Mouse (Mus musculus): ENCODE measurements around the gene Slc6a2. TPM values are rescaled to one million over a fixed set of nuclear protein-coding genes. Genes with fewer than 3 reads are reported as not detected.
A peak's percentile ranks its signal among the peaks of the same experiment; 100 is the strongest.

Slc6a2 gene
- total RNA-seq (2021) = under 1 TPM; 0.11 to 0.34 TPM
- long read RNA-seq, experiment 1 = 0 reads
- long read RNA-seq, experiment 2 = 0 reads

DNA sequence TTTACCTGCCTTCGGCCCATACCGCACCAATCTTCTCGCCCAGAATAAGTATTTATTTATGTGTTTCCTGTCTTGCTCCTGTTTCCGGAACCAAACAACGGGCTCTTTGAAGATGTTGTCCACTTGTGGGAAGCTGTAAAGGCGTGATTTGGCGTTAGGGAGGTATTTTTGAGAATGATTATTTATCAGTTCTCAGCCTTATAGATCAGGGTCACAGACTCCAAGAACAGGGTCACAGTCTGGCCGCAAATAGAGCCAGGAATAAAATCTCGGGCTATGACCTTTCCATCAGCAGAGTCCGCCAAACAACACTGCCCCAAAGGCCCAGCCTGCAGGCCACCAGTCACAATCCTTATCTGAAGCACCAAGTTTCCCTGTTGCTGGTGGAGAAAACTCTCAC lies at the start of gene Slc6a2:
Slc6a2 (plus strand) TSS at position 301 of the 400 bp plus-strand sequence.
- DNase-seq (ENCODE audit: low spot score in 2 of 2) = no peak
- intact Hi-C loops (cut with DNase I) = no loop called here

DNA sequence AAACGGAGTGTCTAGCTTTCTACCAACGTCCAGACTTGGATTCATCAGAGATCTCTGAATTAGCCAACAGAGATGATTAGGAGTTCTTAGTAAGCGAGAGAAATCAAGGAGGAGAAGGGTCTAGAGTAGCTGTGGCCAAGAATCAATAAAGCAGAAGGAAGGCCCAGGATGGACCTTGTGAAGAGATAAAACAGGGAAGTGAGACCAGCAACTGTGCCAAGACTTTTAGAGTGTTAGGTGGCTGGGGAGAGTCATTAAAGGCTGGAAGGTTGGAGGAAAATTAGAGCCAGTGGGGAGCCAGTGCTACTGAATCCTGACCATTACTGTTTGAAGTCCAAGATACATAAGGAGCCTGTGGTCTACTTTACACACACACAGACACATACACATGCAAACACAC lies 48.4 kb upstream of the Slc6a2 start:
- intact Hi-C loops (cut with DNase I) = no loop called here

DNA sequence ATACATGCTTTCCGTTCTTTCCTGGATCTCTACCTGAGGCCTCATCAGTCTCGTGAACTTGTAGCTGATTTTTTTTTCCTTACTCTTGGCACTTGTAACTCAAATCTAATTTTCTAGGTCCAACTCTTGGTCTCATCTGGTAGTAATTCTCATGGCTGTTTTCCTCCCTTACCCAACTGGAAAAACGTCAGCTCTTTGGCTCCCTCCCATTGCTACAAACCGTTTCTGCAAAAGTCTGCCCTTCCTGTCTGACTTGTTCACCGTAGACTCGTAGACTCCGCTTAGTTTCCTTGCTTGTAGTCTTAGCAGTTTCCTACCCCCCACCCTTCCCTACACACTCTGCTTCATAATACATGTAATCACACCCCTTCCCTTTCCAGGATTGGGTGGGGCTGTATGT lies 46.5 kb upstream of the Slc6a2 start:
- DNase-seq (ENCODE audit: low spot score in 2 of 2) = no peak
- intact Hi-C loops (cut with DNase I) = no loop called here

More for the DNA sequence above, 48.4 kb upstream of the Slc6a2 start:
- no peak for DNase-seq (ENCODE audit: low spot score in 2 of 2)

DNA sequence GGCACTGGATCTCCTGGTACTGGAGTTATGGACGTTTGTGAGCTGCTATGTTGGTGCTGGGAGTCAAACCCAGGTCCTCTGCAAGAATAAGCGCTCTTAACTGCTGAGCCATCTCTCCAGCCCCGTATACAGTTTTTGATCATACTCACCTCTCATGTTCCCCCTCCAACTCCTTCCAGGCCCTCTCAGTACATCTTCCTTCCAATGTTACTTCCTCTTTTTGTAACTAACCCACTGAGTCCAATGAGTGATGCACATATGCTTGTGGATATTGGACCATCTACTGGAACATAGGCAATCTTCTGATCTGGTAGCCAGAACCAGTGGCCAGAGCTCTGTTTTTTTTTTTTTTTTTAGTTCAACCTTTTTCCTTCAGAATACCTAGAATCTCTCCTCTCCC lies 43.8 kb upstream of the Slc6a2 start:
- no peak for DNase-seq (ENCODE audit: low spot score in 2 of 2)
- intact Hi-C loops (cut with DNase I) = no loop called here

DNA sequence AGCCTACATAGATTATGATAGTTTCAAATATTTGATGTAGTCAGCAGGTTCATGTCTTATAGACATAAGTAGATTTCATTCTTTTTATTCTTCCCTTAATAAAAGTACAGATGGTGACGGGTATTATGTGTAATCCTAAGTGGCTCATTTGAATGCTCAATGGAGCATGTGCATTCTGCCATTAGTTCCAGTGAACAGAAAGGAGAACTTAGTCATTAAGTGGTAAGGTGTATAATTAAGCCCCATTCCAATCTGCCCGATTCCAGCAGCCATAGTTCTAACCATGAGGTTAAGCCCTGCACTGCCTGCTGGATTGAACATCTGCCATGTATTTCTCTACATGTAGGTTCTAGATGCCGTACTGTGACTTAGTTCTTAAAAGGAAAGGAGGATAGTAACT lies 38.1 kb upstream of the Slc6a2 start:
- intact Hi-C loops (cut with DNase I) = no loop called here
- no peak for DNase-seq (ENCODE audit: low spot score in 2 of 2)

DNA sequence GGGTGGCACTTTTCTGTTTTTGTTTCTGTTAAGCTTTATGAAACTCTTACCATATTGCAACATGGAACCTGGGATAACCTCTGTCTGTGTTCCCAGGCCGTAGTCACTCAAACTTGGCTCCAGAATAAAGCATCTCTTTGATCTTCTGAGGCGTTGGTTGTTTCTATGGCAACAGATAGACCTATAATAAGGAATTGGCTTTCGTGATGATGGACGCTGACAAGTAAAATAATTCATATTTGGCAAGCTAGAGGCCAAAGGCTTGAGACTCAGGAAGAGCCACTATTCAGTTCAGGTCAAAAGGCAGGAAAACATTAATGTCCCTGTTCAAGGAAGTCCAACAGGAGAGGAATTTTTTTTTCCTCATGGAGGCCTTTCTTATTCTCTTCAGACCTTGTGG lies 30.9 kb upstream of the Slc6a2 start:
- intact Hi-C loops (cut with DNase I) = no loop called here
- no peak for DNase-seq (ENCODE audit: low spot score in 2 of 2)

DNA sequence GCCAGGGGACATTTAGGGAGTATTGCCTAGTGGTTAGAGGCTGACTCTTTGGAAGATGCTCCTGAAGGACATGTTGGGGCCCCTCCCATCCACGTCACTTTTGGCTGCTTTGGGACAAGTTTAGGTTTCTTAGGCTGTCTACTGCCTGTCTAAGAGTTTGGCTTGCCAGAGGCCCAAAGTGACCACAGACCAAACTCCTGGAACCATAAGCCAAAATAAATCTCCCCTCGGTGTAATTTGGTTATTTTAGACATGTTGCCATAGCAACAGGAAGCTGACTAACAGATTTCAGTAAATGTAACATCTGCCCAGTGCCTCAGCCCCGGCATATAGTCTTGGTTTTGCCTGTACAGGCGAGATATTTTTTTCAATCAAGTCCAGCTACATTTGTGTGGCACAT lies 21.8 kb upstream of the Slc6a2 start:
- intact Hi-C loops (cut with DNase I) = no loop called here
- no peak for DNase-seq (ENCODE audit: low spot score in 2 of 2)

DNA sequence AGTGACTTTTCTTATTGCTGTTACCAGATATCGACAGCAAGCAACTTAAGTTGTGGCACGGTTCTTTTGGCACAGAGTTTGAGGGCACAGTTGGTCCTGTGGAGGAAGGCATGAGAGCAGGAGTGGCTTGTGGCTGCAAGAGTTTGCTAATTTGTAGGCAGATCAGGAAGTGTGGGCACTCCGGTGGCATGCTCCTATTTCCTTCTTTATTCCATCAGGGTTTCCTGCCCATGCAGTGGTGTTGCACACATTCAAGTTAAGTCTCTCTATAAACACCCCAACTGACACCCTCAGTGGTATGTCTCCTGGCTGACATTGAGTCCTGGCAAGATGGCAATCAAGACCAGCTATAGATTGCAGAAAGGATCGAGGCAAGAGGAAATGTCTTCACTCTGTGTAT lies 10.8 kb upstream of the Slc6a2 start:
- DNase-seq (ENCODE audit: low spot score in 2 of 2) = no peak
- intact Hi-C loops (cut with DNase I) = no loop called here

DNA sequence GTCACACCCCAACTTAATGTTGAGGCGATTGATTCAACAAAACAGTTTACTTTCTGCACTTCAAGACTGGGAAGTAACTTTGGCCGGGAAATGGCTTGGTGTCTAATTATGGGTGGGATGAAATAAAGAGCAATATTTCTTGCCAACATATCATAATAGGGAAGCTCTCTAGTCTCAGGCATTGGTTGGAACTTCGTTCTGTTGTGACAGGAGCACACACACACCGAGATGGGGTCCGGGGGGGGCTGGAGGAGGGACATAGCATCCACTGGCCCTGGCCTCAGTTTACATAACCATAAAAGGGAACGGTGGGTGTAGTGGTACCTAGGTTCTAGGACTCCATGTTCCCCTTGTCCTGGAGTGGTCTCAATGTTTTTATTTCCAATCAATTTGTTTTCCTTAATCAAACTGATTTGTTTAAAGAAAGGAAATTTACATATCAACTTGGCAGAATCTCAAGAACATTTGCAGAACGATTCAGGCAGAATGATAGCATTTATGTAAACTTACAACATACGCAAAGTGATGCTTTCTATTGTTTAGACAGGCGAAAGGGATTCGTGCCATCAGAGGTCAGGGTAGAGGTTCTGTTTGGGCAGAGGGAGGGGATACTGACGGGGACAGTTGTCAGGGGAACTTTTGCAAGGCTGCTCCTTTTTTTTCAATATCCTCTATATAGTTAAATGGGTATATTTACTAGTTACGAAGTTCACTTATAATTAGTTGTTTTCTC lies 9.1 kb upstream of the Slc6a2 start:
- no peak for DNase-seq (ENCODE audit: low spot score in 2 of 2)
- intact Hi-C loops (cut with DNase I) = no loop called here

DNA sequence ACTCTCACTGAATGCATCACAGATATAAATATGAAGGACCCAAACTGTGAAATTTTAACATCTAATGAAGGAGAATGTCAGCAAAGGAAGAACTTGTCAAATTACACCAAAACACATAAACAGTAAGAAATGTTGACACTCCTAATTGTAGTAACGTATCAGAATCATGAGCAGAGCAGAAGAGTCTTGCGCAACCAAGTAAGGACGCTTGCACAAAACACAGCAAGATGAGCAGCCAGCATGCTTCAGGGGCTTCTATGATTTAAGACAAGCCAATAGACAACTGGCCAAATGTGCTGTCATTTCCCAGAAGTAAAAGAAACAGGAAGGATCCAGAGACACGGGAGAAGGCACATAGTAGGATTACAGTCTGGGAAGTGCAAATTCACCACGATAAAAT lies 5.8 kb upstream of the Slc6a2 start:
- intact Hi-C loops (cut with DNase I) = no loop called here
- DNase-seq (ENCODE audit: low spot score in 2 of 2) = no peak

DNA sequence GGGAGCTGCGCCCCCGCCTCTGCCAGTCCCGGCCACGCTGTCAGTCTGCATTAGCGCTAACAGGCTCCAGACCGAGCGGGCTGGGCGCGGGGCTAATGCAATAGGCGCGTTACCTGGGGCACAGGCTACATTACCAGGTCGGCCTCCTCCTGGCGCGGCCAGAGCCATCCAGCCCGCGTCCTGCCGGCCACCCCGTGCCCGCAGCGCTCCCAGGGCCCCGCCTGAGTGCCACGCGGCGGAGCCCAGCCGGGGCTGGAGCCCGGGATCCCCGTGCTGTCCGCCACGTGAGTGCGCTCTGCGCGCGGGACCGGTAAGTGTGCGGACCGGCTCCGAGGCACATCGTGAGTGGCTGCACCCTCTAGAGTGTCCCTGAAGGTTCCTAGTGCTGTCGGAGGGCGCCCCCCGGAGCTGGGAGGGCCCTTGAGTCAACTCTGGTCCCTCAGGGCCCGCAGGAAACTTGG lies 602 bp downstream of the Slc6a2 start:
- intact Hi-C loops (cut with DNase I) = no loop called here
- DNase-seq (ENCODE audit: low spot score in 2 of 2) = no peak

DNA sequence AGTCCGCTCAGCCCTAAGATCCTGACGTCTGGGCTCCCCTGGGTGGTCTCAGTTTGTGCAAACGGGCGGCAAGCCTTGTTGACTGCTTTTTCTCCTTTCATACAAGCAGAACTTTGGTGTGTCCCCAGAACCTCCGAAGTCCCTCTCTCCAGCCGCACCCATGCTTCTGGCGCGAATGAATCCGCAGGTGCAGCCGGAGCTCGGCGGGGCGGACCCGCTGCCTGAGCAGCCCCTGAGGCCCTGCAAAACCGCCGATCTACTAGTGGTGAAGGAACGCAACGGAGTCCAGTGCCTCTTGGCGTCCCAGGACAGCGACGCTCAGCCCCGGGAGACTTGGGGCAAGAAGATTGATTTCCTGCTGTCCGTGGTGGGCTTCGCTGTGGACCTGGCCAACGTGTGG lies 1.2 kb downstream of the Slc6a2 start:
- no peak for DNase-seq (ENCODE audit: low spot score in 2 of 2)

DNA sequence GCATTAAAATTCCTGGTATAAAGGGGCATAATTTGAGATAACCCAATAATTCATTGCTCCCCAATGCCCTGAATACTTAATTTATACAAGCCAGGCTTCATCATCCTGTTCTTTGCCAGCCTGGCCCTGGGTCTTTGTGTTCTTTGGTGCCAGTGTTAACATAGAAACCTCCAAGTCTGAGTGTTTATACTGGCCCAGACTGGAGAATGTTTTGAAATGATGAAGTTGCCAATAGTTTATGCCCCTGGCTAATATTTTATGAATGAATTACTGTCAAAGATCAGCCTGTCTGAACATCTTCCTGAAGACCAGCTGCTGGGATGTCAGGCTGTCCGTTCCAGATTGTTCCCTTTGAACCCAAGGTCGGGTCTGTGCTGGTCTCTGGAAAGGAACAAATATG lies 4.7 kb downstream of the Slc6a2 start:
- intact Hi-C loops (cut with DNase I) = no loop called here
- no peak for DNase-seq (ENCODE audit: low spot score in 2 of 2)

More for the DNA sequence above, 1.2 kb downstream of the Slc6a2 start:
- intact Hi-C loops (cut with DNase I) = no loop called here

DNA sequence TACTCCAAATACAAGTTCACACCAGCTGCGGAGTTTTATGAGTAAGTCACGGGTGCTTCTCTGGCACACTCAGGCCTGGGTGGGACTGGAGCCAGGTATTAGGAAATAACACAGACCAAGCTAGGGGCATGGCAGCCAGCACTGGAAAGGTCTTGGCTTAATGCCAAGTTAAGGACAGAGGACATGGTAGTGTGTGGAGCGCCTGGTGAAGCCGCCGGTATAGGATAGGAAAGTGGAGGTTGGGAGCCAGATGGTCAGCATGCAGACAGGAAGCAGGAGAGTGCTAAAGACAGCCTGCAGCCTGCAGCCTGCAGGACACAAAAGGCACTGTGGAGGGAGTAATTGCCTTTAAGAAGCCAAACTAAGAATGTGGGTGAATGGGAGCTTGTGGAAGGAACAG lies 13.1 kb downstream of the Slc6a2 start:
- intact Hi-C loops (cut with DNase I) = no loop called here
- peak in 1 of 2 experiments; percentile 10 for DNase-seq (ENCODE audit: low spot score in 2 of 2)

DNA sequence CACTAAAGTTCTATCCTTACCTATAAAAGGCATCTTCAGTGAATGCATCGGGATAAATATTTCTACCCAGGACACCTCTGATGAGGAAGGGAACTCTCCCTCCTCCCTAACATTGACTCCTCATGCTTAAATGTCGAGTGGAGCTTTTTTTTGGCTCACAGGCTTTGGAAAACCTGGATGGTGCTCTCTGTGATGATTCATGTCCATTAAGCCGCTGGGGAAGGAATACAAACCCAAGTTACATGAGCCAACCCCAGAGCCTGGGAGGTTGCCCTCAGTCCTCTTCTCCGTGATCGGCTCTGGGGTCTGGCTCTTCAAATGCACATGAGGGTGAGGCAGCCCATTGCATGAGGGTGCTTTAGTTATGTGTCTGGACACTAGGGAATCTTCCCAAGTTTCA lies 16.8 kb downstream of the Slc6a2 start:
- no peak for DNase-seq (ENCODE audit: low spot score in 2 of 2)
- intact Hi-C loops (cut with DNase I) = no loop called here

DNA sequence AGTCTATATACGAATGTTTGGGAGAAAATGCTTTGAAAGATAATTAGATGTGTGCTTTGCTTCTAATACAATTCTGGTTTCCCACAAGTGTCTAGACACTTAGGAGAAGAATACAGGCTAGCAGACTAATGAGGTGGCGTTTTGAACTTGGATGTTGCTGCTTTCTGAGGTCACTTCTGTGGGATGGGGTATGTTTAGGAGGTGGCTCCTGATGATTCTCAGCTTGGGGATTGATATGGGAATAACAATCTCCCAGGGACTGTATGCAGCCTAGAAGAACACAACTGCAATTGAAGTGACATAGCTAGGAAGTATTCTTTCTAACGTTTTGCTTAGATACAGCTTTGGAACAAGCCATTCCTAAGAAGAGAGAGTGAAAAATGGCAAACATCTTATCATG lies 22.6 kb downstream of the Slc6a2 start:
- DNase-seq (ENCODE audit: low spot score in 2 of 2) = no peak
- intact Hi-C loops (cut with DNase I) = no loop called here

DNA sequence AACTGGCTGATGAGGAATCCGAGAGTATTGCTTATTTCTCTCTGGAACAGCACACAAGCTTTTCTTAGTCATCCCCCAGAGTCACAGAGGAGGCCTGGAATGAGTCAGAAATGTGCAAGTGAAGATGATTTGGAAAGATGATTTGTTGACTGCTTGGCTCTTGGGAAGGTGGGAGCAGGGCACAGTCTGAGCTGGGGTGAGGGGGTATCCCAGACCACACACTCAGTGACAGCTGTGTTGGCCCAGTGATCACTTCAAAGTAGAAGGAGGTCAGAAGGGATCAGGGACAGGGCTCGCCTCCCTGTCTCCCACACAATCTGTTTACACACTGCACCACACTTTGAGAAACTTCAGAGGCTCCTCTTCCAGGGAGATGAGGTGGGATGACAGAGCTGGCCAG lies 24.5 kb downstream of the Slc6a2 start:
- no peak for DNase-seq (ENCODE audit: low spot score in 2 of 2)
- intact Hi-C loops (cut with DNase I) = no loop called here

DNA sequence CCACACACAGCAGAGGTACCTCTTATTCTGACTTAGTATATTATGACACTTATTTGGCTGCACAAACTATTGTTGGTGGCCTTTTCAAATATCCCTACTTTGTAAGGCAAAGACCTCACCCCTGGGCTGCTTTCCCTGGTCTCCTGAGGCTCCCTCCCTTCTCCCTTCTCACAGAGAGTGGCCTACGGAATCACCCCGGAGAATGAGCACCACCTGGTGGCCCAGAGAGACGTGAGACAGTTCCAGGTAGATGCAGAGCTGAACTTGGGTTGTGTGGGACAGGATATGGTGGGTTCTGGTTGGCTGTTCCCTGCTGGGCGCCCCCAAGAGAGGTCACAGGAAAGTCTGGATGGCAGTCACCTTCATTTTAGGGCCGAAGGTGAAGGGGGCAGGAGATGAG lies 37.0 kb downstream of the Slc6a2 start:
- intact Hi-C loops (cut with DNase I) = loop anchor here (1.0 to 5.0 kb wide), 2 partner anchors 115 to 179 kb away; no protein-coding TSS in a partner anchor
- DNase-seq (ENCODE audit: low spot score in 2 of 2) = peak; percentile 59 to 74

DNA sequence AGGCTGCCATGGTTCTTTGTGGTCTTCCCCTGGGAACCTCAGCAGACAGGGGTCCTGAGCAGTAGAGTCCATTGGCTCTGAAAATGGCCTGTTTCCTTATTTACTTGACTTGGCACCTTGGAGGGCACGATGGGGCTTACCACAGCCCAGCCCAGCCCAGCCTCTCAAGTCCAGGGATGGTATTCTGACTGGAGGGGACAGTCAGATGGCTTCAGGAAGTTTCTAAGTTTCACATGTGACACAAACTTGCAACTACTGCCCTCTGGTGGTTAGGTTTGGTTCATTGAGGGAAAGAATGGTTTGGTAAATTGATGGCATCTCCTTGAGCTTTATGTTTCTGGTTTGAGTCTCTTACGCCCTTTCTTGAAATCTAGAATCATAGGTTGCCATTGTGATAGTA lies 38.7 kb downstream of the Slc6a2 start:
- intact Hi-C loops (cut with DNase I) = loop anchor here (5.0 kb wide), 1 partner anchor 116 kb away; no protein-coding TSS in a partner anchor
- peak; percentile 74 to 75 for DNase-seq (ENCODE audit: low spot score in 2 of 2)

DNA sequence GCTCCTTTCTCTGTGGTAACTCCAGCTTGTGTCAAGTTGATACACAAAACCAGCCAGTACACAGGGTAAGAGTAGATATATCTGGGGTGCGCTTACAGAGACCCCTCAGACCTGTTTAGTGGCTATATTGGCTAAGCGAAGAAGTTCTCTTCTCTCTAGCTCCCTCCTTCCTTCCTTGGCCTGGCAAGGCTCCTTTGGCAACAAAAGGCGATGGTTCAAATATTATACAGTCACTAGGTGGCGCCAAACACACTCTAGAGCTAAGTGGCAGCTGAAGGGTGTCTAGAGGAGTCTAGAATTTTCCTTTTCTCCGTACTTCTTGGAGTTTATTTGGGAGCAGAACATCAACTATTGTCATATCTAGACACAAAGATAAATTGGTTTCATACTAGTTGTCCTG lies 50.4 kb downstream of the Slc6a2 start:
- intact Hi-C loops (cut with DNase I) = loop anchor here (2.0 to 10.0 kb wide), 3 partner anchors 135 to 421 kb away; no protein-coding TSS in a partner anchor
- DNase-seq (ENCODE audit: low spot score in 2 of 2) = peak; percentile 68 to 76

DNA sequence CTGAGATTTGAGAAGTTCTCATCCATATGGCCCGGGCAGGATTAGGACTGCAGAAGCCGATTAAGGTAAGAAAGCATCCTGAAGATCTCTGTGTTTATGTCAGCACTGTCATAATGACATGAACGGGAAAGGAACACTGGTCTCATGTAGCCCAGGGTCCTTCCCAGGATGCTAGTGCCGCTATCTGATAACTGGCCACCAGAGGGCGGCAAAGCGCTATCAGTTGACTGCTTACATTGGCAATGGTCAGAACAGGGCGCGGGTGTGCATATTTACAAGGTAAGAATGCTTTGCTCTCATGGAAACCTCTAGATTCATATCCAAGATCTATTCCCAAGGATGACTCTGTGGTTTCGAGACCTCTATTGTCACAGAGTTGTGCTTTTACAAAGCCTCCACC lies 51.6 kb downstream of the Slc6a2 start:
- intact Hi-C loops (cut with DNase I) = loop anchor here (1.0 to 10.0 kb wide), 4 partner anchors 84 to 419 kb away; no protein-coding TSS in a partner anchor
- DNase-seq (ENCODE audit: low spot score in 2 of 2) = peak; percentile 89 to 94
